Mouse (Mus musculus): ENCODE measurements at regions not wholly inside any gene's neighbourhood (a gene's known extent, or its start where the extent isn't known, plus 50 kb on each side); places are given as distances from the start of the nearest gene placed in this dataset.

DNA sequence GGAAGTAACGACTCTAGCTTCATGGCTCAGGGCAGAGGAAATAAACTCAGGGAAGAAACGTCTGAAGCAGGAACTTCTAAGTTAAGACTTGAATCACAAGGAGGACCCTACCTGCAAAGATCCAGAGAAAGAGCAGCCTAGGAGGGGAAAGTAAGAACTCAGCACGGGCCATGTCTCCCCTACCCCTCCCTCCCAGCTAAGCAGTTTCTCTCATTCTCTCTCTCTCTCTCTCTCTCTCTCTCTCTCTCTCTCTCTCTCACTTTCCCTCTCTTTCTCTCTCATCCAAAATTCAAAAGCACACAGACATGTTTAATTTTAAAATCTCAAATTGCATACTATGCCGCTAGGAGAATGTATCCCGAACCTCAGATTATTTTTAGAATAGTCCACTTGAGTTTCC is 267.3 kb downstream of the Dhx15 start:
- no peak for DNase-seq (ENCODE audit: low spot score)

DNA sequence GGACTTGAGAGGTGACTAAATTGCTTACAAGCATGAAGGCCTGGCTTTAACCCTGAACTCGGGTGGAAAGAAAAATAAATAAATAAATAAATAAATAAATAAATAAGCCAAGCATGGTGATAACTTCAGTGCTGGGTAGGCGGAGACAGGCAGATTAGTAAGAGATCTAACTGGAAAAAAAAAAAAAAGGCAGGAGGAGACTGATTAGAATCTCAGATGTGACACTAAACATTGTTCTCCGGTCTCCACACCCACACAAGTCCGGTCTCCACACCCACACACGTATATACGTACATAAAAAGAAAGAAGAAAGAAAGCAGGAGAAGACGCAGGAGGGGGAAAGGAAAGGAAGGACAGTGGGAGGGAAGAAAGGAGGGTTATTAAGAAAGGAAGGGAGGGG is 267.8 kb downstream of the Dhx15 start:
- no peak for DNase-seq (ENCODE audit: low spot score)

DNA sequence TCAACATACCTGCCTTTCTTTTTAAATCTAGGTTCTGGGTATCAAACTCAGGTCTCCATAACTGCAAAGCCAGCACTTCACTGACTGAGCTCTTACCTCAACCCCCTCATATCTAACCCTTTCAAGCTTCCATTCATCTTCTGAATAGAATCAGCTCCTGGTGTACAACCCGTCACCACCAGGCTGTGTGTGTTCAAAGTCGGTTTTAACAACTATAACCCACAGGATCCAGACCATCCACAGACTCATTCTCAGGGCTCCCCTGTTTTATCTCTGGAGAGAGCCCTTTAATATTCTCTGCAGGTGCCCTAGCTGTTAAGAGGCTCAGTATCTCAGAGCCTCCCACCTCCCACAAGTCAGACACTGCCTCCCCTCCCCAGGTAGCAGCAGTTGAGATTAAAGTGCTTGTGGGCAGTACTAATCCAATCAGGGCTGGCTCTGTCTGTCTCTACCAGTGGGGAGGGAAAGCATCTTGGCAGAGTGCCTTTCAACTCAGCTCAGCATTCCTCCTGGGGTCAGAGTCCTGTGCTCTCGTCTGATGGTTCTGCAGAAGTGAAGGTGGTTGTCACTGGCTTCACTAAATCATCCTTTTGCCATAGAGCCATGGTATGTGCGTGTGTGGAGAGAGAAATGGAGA is 272.4 kb downstream of the Dhx15 start:
- peak; percentile 23 for DNase-seq (ENCODE audit: low spot score)

DNA sequence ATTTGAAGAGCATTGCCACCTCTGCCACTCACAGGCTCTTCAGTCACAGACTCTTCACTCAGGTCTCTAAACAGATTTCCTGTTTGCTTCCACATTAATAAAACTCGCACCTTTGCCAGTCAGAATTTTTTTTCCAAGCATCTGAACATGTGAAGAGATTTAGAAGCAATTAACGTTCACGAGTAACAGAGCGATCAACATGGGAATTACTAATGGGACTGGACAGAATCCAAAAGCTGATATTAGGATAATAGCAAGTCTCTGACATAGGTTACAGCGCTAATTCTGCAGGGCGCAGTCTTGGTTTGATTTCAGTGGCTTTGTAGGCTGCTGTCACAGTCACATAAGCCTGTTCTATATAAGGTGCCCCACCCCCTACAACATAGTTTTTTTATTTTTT is 275.6 kb downstream of the Dhx15 start:
- DNase-seq (ENCODE audit: low spot score): no peak

DNA sequence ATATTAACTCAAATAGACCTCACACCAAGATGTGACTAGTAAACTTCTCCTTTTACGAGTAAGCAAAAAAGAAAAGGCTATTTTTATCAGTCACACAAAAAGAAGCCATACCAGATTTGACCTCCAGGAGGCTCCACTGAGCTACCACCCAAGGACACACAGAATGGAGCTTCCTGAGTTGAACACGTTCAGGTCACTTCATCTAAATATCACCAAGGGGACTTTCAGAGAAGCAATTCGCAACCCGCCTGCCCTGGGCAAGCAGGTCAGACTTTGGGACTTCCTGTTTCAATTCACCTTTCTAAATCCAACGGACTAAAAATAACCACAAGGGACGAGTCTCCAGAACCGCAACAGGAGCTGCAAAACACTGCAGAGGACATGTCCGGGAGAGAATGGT is 281.5 kb downstream of the Dhx15 start:
- peak; percentile 26 for DNase-seq (ENCODE audit: low spot score)

DNA sequence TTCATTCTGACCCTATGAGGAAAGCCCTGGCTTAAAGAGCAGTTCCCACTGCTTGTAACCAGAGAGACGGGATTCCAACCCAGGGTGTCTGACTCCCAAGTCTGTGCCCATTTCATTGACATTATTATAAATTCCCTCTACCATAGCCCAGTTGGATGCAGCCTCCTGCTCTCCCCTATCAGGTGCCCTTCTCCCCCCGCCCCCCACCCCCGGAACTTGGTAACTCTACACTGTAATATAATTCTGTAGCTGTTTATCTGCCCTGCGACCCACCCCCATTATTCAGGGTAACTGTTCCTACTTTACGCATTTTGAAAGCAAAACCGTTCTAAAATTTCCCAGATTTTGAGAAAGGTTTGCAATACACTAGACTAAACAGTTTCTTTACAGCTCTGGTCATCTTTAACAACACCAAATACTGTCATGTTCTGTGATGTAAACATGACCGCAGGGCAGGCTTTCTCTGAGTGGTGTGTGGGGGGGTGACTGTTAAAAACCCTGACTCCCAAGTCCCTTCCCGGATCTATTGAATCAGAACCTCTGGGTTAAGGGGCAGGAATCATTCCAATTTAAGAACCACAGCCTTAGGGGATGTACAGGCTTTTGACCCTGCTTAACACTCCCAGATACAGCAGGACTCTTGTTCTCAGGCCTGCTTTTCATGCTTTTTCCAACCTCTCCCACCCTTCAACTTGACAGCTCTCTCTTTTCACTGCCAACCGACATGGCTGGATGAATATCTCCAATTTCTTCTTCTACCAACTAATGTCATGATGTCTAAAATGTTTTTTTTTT is 283.8 kb downstream of the Dhx15 start:
- no peak for DNase-seq (ENCODE audit: low spot score)

- DNase-seq (ENCODE audit: low spot score): no peak
These were observed 296.2 kb downstream of the Dhx15 start for GRCm38 (mm10) chr5:51894159-51894558.

GRCm38 (mm10) chr5:51891341-51891740 is 299.0 kb downstream of the Dhx15 start:
- DNase-seq (ENCODE audit: low spot score): no peak

- no peak for DNase-seq (ENCODE audit: low spot score)
These were observed 301.9 kb downstream of the Dhx15 start for GRCm38 (mm10) chr5:51888404-51888803.

DNA sequence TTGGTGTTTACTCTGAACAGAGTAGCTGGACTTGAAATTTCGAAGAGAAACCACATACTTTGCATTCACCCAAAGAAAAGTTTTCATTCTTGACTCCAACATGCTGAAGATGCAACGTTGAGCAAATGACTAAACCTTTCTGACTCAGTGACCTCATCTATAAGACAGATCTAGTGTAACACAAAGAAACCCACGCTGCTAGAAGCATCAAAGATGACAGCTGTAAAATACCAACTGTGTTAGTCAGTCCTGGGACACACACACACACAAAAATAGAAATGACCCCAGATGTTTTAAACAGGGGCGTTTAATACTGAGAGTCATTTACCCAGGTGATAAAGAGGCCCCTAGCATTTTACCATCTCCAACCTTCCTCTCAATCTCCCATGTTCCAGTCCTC is 307.7 kb downstream of the Dhx15 start:
- no peak for DNase-seq (ENCODE audit: low spot score)

GRCm38 (mm10) chr5:51882173-51882572 is 308.1 kb downstream of the Dhx15 start:
- DNase-seq (ENCODE audit: low spot score): no peak

DNA sequence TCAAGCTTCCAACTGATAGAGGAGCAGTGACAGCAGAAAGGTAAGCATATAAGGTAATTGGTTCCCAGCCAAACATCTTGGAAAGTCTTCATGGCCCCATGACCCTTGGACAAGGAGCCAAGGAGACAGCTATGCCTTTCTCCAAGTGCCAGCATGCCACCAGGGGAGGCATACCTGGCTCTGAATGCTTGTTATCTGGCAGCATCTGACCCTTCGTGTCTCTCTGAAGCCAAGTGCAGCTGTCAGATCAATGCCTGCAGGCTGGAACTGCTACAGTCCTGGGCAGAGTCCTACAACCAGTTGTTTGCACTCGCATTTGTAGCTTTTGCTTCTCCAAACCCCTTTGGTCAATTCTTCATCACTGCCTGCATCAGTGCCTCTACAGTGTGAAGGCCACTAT is 309.3 kb upstream of the Ppargc1a start:
- DNase-seq (ENCODE audit: low spot score): no peak

DNA sequence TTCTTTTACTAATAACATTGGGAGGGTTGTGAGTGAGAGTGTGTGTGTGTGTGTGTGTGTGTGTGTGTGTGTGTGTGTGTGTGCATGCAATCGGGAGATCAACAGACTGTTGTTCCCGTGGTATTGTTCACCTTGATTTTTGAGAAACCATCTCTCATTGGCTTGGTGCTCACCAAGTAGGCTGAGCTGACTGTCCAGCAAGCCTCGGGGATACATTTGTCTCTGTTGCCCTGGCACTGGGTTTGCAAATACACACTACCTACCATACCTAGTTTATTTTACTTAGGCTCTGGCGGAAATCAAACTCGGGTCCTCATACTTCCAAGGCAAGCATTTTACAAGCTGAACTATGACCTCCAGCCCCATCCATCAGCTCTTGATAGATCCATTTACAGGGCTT is 306.0 kb upstream of the Ppargc1a start:
- no peak for DNase-seq (ENCODE audit: low spot score)

- DNase-seq (ENCODE audit: low spot score): no peak
These were observed 304.2 kb upstream of the Ppargc1a start for GRCm38 (mm10) chr5:51871735-51872134.

DNA sequence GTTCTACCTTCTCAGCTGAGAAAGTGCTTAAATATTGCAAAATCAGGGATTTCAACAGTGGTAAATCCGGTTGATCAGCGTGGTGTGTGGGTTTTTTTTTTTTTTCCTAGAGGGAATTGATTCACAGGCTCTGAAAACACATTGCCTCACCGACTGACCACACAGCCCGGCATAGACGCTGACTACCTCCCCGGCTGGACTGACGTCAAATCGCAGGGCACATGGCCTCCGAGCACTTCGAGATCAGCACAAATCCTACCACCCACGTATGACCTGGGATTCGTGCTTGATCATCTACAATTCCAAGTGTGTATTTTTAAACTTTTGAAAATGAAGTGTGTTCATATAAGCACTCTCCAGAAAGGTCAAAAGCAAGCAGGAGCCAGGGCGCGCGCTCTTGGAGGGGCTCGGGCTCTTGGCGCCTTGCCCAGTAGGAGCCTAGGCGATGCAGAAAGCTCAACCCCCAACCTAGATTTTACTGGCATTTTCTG is 300.7 kb upstream of the Ppargc1a start:
- no peak for DNase-seq (ENCODE audit: low spot score)

DNA sequence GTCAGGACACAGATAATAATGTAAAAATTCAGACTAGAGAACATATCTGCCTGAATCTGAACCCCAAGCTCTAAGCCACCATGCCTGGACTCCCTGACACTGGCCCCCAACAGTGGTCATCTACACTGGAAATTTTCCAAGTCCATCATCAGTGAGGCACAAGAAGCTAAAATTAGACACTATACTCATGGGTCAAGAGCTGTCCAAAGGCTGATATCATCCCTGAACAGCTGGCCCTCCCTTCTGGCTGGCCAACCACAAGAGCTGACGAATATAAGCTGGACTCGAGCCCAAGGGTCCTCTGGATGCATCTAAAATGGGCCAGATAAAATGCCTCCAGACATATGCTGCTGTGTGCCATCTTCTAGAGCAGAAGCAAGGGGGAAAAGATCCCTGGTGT is 298.5 kb upstream of the Ppargc1a start:
- peak; percentile 42 for DNase-seq (ENCODE audit: low spot score)

GRCm38 (mm10) chr5:51860496-51860895 is 293.0 kb upstream of the Ppargc1a start:
- no peak for DNase-seq (ENCODE audit: low spot score)

DNA sequence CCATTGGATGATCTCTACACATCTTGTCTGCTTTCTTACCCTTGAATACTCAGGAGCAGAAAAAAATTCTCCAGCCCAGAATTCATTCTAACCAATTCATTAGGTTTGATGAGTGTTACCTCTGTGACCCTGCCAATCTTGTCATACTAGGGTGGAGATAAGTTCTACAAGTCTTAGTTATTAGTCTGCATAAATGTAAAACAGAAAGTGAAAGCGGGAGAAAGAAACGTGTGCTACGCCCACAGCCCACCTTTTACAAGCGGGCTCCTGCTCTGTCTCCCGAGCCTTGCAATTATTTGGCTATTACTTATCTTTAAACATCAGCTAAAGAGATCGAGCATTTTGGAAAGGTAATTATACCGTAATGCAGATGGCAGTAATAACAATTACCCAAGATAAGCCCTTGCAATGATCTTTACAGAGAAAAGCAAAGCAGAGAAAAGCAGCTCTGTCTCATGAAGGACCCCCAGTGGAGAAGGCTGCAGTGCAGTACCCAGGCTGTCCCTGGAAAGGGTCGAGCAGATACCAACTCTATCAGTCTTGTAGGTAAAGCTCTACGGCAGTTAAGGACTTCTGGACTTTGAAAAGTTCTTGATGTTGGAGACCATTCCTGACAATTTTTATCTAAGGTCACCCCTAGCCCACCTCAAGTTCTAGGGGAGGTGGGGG is 286.1 kb upstream of the Ppargc1a start:
- no peak for DNase-seq (ENCODE audit: low spot score)

DNA sequence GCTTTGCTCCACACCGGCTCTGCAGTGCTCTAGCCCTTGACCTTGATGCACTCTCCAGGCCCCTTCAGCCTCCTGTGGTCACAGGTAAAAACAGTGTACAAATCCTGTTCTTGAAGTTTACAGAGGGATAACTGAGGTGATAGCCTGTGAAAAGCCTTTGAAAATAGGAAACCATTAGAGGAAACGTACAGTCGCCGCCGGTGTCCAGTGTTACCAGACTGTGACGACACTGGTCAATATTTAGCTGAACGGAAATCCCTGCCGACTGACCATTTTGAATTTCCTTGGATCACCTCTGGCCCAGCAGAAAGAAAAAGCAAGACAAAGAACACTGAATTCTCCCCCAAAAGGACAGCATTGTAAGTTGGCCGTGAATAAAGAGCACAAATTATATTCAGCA is 282.6 kb upstream of the Ppargc1a start:
- DNase-seq (ENCODE audit: low spot score): no peak

GRCm38 (mm10) chr5:51849236-51849635 is 281.7 kb upstream of the Ppargc1a start:
- no peak for DNase-seq (ENCODE audit: low spot score)

GRCm38 (mm10) chr5:51842189-51842588 is 274.7 kb upstream of the Ppargc1a start:
- DNase-seq (ENCODE audit: low spot score): no peak

DNA sequence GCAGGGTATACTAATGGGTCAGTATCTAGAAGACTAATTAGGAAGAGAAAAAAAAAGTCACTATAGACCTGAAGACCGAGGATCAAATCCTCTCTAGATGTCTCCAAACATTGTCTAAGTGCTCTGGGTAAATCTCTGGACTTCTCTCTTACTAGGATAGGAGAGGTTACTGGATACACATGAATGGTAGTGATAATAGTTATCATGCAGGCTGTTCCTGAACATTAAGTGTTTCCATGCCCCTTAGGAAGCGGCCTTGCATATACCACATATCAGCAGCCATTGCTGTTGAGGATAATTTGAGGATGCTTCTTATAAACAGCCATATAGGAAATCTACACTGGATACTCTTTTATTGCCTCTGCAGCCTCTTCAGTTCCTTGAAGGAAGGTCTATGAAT is 274.2 kb upstream of the Ppargc1a start:
- DNase-seq (ENCODE audit: low spot score): no peak
